8 mouse cellular contexts compared by ENCODE assay signal in the genomic region with DNA sequence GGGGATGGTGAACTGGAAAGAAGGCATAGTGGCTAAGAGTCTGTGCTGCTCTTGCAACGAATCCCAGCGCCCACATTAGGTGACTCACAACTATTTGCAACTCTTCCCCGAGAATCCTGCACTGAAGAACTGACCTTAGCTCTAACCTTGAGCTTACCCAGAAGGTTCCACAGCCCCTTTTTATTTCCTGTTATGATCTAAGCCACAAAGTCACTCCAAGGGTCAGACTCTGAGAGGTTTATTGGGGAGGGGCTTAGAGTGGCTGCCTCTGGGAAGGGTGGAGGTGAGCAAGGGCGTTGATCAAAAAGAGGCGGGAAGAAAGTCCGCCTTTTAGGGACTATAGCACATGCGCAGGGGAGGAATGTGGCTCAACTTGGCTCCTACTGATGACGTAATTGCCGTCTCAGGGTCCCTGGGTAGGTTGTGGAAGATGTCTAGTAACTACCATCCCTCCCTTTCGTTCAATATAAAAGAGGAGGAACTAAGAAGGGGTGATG. TPM values are rescaled to one million over a fixed set of nuclear protein-coding genes. Genes with fewer than 3 reads are reported as not detected.
DNase-seq lines count a peak whose midpoint lies in the region; ATAC-seq and TF ChIP-seq lines count a peak whose summit lies in the region.

No protein-coding gene starts in this region.

- TF ChIP-seq POLR2A in testis, adult 2 months (IDR thresholded peaks at IDR 0.05; ENCODE audit: control insufficient read depth, low read depth, low read length): no peak

- WGBS in hindbrain, embryonic 12.5 days: 49% methylated on average over 10 of the region's 10 CpGs

- peak overlapping the region; percentile 75 for H3K4me3 ChIP-seq in testis, adult 2 months (ENCODE audit: control insufficient read depth, low read depth, low read length)
- peak overlapping the region; percentile 69 for H3K4me3 ChIP-seq in hindbrain, embryonic 12.5 days

- no peak for ATAC-seq in hindbrain, embryonic 12.5 days (ENCODE audit: low FRiP score)

- H3K4me2 ChIP-seq in hindbrain, embryonic 12.5 days (replicated peaks): peak overlapping the region; percentile 76

- no peak for TF ChIP-seq CTCF in testis, adult 2 months (IDR thresholded peaks at IDR 0.05; ENCODE audit: control insufficient read depth, insufficient read depth, insufficient replicate concordance, low read depth, low read length)

- H3K9ac ChIP-seq in hindbrain, embryonic 12.5 days: no peak overlapping the region; the same call in 1 of the 2 replicates

- H3K27me3 ChIP-seq in testis, adult 2 months (ENCODE audit: control insufficient read depth, insufficient read depth, low read length): no peaks in the 10 kb centered on the region
- no peaks in the 10 kb centered on the region for H3K27me3 ChIP-seq in hindbrain, embryonic 12.5 days

- H3K9me3 ChIP-seq in hindbrain, embryonic 12.5 days (replicated peaks): no peaks in the 10 kb centered on the region

- H3K27ac ChIP-seq in testis, adult 2 months (ENCODE audit: control insufficient read depth, insufficient read depth, low read depth, low read length): 0 out of 2 replicates have a peak overlapping the region, but pooled peaks have one; percentile 31
- H3K27ac ChIP-seq in hindbrain, embryonic 12.5 days: peak overlapping the region; percentile 67; the same call in 1 of the 2 replicates

- peaks cover 8% of the 10 kb centered on the region for H3K4me1 ChIP-seq in testis, adult 2 months (ENCODE audit: control insufficient read depth, insufficient read depth, low read length)
- H3K4me1 ChIP-seq in hindbrain, embryonic 12.5 days: peaks cover 21% of the 10 kb centered on the region

- DNase-seq in adrenal gland, postnatal 14 days: peak; percentile 44
- no peak for DNase-seq in adrenal gland, postnatal 25 days
- no peak for DNase-seq in testis, postnatal 10 days (ENCODE audit: low spot score)
- DNase-seq in lung, postnatal 10 days: peak; percentile 11
- DNase-seq in urinary bladder, postnatal 25 days (ENCODE audit: low spot score): no peak
- DNase-seq in ovary, postnatal 36 days (ENCODE audit: low spot score): no peak

- no peaks in the 10 kb centered on the region for H3K36me3 ChIP-seq in testis, adult 2 months (ENCODE audit: control insufficient read depth, insufficient read depth, low read length)
- H3K36me3 ChIP-seq in hindbrain, embryonic 12.5 days: peaks cover 7% of the 10 kb centered on the region

RNA-seq across cellular contexts. Expression of a gene that starts 0.5 kb away (rescaled TPM):
- 17.2 and 19.7 TPM in 2 replicates for total RNA-seq in adrenal gland, postnatal 14 days (2021)
- total RNA-seq in adrenal gland, postnatal 25 days (2021): 21.6 and 22.8 TPM in 2 replicates
- polyA plus RNA-seq in testis, adult 2 months (2012; rRNA removed): 3.1 and 3.4 TPM in 2 replicates
- polyA plus RNA-seq in hindbrain, embryonic 12.5 days (2016; fragmentation: Nextera tagmentation; extraction: Ambion mirVana): 37.7 and 39.0 TPM in 2 replicates

Comparison
In these comparisons a context has a peak if more than half of its experiments do, and no peak if none do; other contexts are left out.
1. DNase-seq: peak in adrenal gland, postnatal 14 days (single experiment) and lung, postnatal 10 days (single experiment); none in adrenal gland, postnatal 25 days (single experiment), testis, postnatal 10 days (single experiment), urinary bladder, postnatal 25 days (single experiment) and ovary, postnatal 36 days (single experiment).